Mouse (Mus musculus) stomach, postnatal 0 days (tissue): ENCODE data around the gene Anxa5.

Experiments
- CTCF ChIP-seq: IDR thresholded peaks from 2 replicates; pipeline ENCODE4 v1.5.1; 2016; ENCODE audit warnings: antibody characterized with exemption, low read depth, mild to moderate bottlenecking, moderate library complexity
- EP300 ChIP-seq: optimal IDR thresholded peaks from 2 replicates; pipeline ENCODE3; 2016; ENCODE audit warnings: antibody characterized with exemption

GRCm38 (mm10) chr3:36427386-36427785 lies 48.3 kb downstream of the Anxa5 start:
- TF ChIP-seq CTCF: no peak
- no peak for TF ChIP-seq EP300
